Mouse (Mus musculus): ENCODE measurements around the gene Pwp2. TPM values are rescaled to one million over a fixed set of nuclear protein-coding genes. Genes with fewer than 3 reads are reported as not detected.

The Pwp2 gene
- total and polyA plus RNA-seq, 3 experiments = 41.2 to 49.9 (median 43.0) TPM

GRCm38 (mm10) chr10:78228560-78228928 is 43.6 kb upstream of the Pwp2 start:
- peak overlapping the region; percentile 53 for H3K27ac ChIP-seq (ENCODE audit: insufficient read depth, low read depth)
- H3K4me2 ChIP-seq (ENCODE audit: insufficient read depth, low read depth, poor library complexity, severe bottlenecking) = no peak overlapping the region; the same call in 1 of the 2 replicates
- no peaks in the 10 kb centered on the region for H3K27me3 ChIP-seq (replicated peaks)
- H3K4me3 ChIP-seq (replicated peaks in 1 of 3; ENCODE audit: low read depth in 2 of 3, low read length in 2 of 3, poor library complexity in 1 of 3) = no peak overlapping the region
- H3K9ac ChIP-seq (ENCODE audit: insufficient read depth, low read depth) = no peak overlapping the region
- no peaks in the 10 kb centered on the region for H3K9me3 ChIP-seq (replicated peaks; ENCODE audit: low read length)
- no peaks in the 10 kb centered on the region; the same call in 1 of the 2 replicates for H3K79me2 ChIP-seq (replicated peaks; ENCODE audit: control insufficient read depth, extremely low read depth, insufficient read depth, poor library complexity, severe bottlenecking)
- dilution Hi-C loops (cut with MboI; ENCODE audit: extremely low pct_ligation_motif_present, extremely low pct_unique_long_range_greater_than_20kb, low sequenced_read_pairs) = no loop called here
- peaks cover 8 to 52% of the 10 kb centered on the region in 2 experiments for H3K36me3 ChIP-seq (replicated peaks in 1 of 2; ENCODE audit: control insufficient read depth in 1 of 2, insufficient read depth in 1 of 2, low read length in 1 of 2)
- peak; percentile 68 for DNase-seq (ENCODE audit: extremely low read depth)
- TF ChIP-seq ZNF384 (IDR thresholded peaks at IDR 0.05; ENCODE audit: low read depth, low read length) (no peak), SMC3 (IDR thresholded peaks at IDR 0.05; ENCODE audit: low read depth, low read length) (no peak), SIN3A (IDR thresholded peaks at IDR 0.05; ENCODE audit: low read length) (no peak), ZMIZ1 (IDR thresholded peaks at IDR 0.05; ENCODE audit: low read depth, low read length) (no peak), GABPA (IDR thresholded peaks at IDR 0.05; ENCODE audit: insufficient replicate concordance, low read depth, low read length) (no peak), MAZ (IDR thresholded peaks at IDR 0.05; ENCODE audit: low read depth, low read length) (no peak), BHLHE40 (IDR thresholded peaks at IDR 0.05; ENCODE audit: low read depth, low read length) (0 out of 2 replicates have a peak, but pooled peaks have one; percentile 10), CHD1 (IDR thresholded peaks at IDR 0.05; ENCODE audit: low read depth, low read length) (no peak), PAX5 (IDR thresholded peaks at IDR 0.05; ENCODE audit: low read length) (no peak), CTCF (conservative IDR thresholded peaks at IDR 0.05 in 1 of 2, IDR thresholded peaks at IDR 0.05 in 1 of 2; ENCODE audit: low read depth in 2 of 2, low read length in 2 of 2) (no peak), NRF1 (IDR thresholded peaks at IDR 0.05; ENCODE audit: low read depth, low read length) (no peak), TBP (conservative IDR thresholded peaks at IDR 0.05; ENCODE audit: low read depth, low read length) (0 out of 2 replicates have a peak, but pooled peaks have one; percentile 24), POLR2AphosphoS2 (IDR thresholded peaks at IDR 0.05; ENCODE audit: low read depth, low read length) (no peak)
- H3K4me1 ChIP-seq (ENCODE audit: control insufficient read depth in 1 of 2, insufficient read depth in 2 of 2) = peaks cover 30 to 83% of the 10 kb centered on the region in 2 experiments
- in situ Hi-C loops (cut with MboI; ENCODE audit: low pct_ligation_motif_present, low pct_unique_long_range_greater_than_20kb, low sequenced_read_pairs) = no loop called here

- H3K9ac ChIP-seq (ENCODE audit: insufficient read depth, low read depth) = 0 out of 2 replicates have a peak overlapping the region, but pooled peaks have one; percentile 4
- dilution Hi-C loops (cut with MboI; ENCODE audit: extremely low pct_ligation_motif_present, extremely low pct_unique_long_range_greater_than_20kb, low sequenced_read_pairs) (no loop called here), in situ Hi-C loops (cut with MboI; ENCODE audit: low pct_ligation_motif_present, low pct_unique_long_range_greater_than_20kb, low sequenced_read_pairs) (no loop called here)
- no peak overlapping the region for H3K4me3 ChIP-seq (replicated peaks in 1 of 3; ENCODE audit: low read depth in 2 of 3, low read length in 2 of 3, poor library complexity in 1 of 3)
- no peaks in the 10 kb centered on the region; the same call in 1 of the 2 replicates for H3K79me2 ChIP-seq (replicated peaks; ENCODE audit: control insufficient read depth, extremely low read depth, insufficient read depth, poor library complexity, severe bottlenecking)
- no peaks in the 10 kb centered on the region for H3K27me3 ChIP-seq (replicated peaks)
- no peaks in the 10 kb centered on the region for H3K9me3 ChIP-seq (replicated peaks; ENCODE audit: low read length)
- peak overlapping the region; percentile 60 for H3K27ac ChIP-seq (ENCODE audit: insufficient read depth, low read depth)
- H3K4me2 ChIP-seq (ENCODE audit: insufficient read depth, low read depth, poor library complexity, severe bottlenecking) = no peak overlapping the region; the same call in 1 of the 2 replicates
- H3K4me1 ChIP-seq (ENCODE audit: control insufficient read depth in 1 of 2, insufficient read depth in 2 of 2) = peaks cover 34 to 84% of the 10 kb centered on the region in 2 experiments
- TF ChIP-seq MYC (IDR thresholded peaks at IDR 0.05; ENCODE audit: low read depth, low read length) (no peak), CTCF (conservative IDR thresholded peaks at IDR 0.05 in 1 of 2, IDR thresholded peaks at IDR 0.05 in 1 of 2; ENCODE audit: low read depth in 2 of 2, low read length in 2 of 2) (no peak), USF2 (conservative IDR thresholded peaks at IDR 0.05; ENCODE audit: low read depth, low read length) (no peak), RAD21 (IDR thresholded peaks at IDR 0.05; ENCODE audit: low read depth, low read length) (no peak), UBTF (IDR thresholded peaks at IDR 0.05; ENCODE audit: low read depth, low read length) (no peak), MAFK (IDR thresholded peaks at IDR 0.05; ENCODE audit: insufficient replicate concordance, low read length) (no peak), CHD1 (IDR thresholded peaks at IDR 0.05; ENCODE audit: low read depth, low read length) (no peak), EP300 (IDR thresholded peaks at IDR 0.05; ENCODE audit: low read length) (no peak), TCF12 (IDR thresholded peaks at IDR 0.05; ENCODE audit: low read depth, low read length) (no peak), HCFC1 (IDR thresholded peaks at IDR 0.05; ENCODE audit: low read depth, low read length) (no peak), BHLHE40 (IDR thresholded peaks at IDR 0.05; ENCODE audit: low read depth, low read length) (no peak), GABPA (IDR thresholded peaks at IDR 0.05; ENCODE audit: insufficient replicate concordance, low read depth, low read length) (no peak), TBP (conservative IDR thresholded peaks at IDR 0.05; ENCODE audit: low read depth, low read length) (no peak), SIN3A (IDR thresholded peaks at IDR 0.05; ENCODE audit: low read length) (no peak), JUND (conservative IDR thresholded peaks at IDR 0.05; ENCODE audit: low read depth, low read length) (no peak)
- no peak for DNase-seq (ENCODE audit: extremely low read depth)
- peaks cover 8 to 50% of the 10 kb centered on the region in 2 experiments for H3K36me3 ChIP-seq (replicated peaks in 1 of 2; ENCODE audit: control insufficient read depth in 1 of 2, insufficient read depth in 1 of 2, low read length in 1 of 2)
Measured at GRCm38 (mm10) chr10:78227875-78228559, 43.1 kb upstream of the Pwp2 start.
